Mouse (Mus musculus): ENCODE measurements around the gene Borcs5. TPM values are rescaled to one million over a fixed set of nuclear protein-coding genes. Genes with fewer than 3 reads are reported as not detected.

Gene Borcs5
- polyA plus RNA-seq, 1 experiment from 2014 or later = 15.8 TPM

GRCm38 (mm10) chr6:134722906-134723305 is 83.6 kb downstream of the Borcs5 start:
- H3K36me3 ChIP-seq = peaks cover 61% of the 10 kb centered on the region
- 89% methylated on average over 8 of the region's 8 CpGs for WGBS

GRCm38 (mm10) chr6:134723326-134723725 is 84.0 kb downstream of the Borcs5 start:
- Histone ChIP-seq H3K4me1 (no peaks in the 10 kb centered on the region), H3K27ac (no peak overlapping the region), H3K4me3 (replicated peaks) (no peak overlapping the region), H3K9ac (no peak overlapping the region), H3K4me2 (no peak overlapping the region), H3K36me3 (peaks cover 59% of the 10 kb centered on the region), H3K9me3 (replicated peaks) (no peaks in the 10 kb centered on the region), H3K27me3 (no peaks in the 10 kb centered on the region)
- WGBS = 93% methylated on average over 7 of the region's 7 CpGs
- no peak for ATAC-seq (replicated peaks; ENCODE audit: low FRiP score)

More at GRCm38 (mm10) chr6:134722906-134723305, 83.6 kb downstream of the Borcs5 start:
- Histone ChIP-seq H3K4me1 (no peaks in the 10 kb centered on the region), H3K4me3 (replicated peaks) (no peak overlapping the region), H3K27ac (no peak overlapping the region), H3K9ac (no peak overlapping the region), H3K9me3 (replicated peaks) (no peaks in the 10 kb centered on the region), H3K27me3 (no peaks in the 10 kb centered on the region), H3K4me2 (no peak overlapping the region)
- no peak for ATAC-seq (replicated peaks; ENCODE audit: low FRiP score)

- H3K36me3 ChIP-seq = peaks cover 54% of the 10 kb centered on the region
- H3K4me1 ChIP-seq = no peaks in the 10 kb centered on the region
- H3K4me3 ChIP-seq (replicated peaks) = no peak overlapping the region
- no peak overlapping the region for H3K27ac ChIP-seq
- 85% methylated on average over 9 of the region's 9 CpGs for WGBS
- H3K9me3 ChIP-seq (replicated peaks) = no peaks in the 10 kb centered on the region
- H3K27me3 ChIP-seq = no peaks in the 10 kb centered on the region
- no peak overlapping the region for H3K4me2 ChIP-seq
- no peak for ATAC-seq (replicated peaks; ENCODE audit: low FRiP score)
- H3K9ac ChIP-seq = no peak overlapping the region
These were observed 84.7 kb downstream of the Borcs5 start for GRCm38 (mm10) chr6:134723833-134724553.

GRCm38 (mm10) chr6:134725406-134725805 is 86.1 kb downstream of the Borcs5 start:
- peaks cover 40% of the 10 kb centered on the region for H3K36me3 ChIP-seq
- H3K4me1 ChIP-seq = no peaks in the 10 kb centered on the region
- no peak for ATAC-seq (replicated peaks; ENCODE audit: low FRiP score)
- no peak overlapping the region for H3K27ac ChIP-seq
- no peaks in the 10 kb centered on the region for H3K27me3 ChIP-seq
- H3K4me2 ChIP-seq = no peak overlapping the region
- H3K9me3 ChIP-seq (replicated peaks) = no peaks in the 10 kb centered on the region
- H3K4me3 ChIP-seq (replicated peaks) = no peak overlapping the region
- H3K9ac ChIP-seq = no peak overlapping the region

GRCm38 (mm10) chr6:134730978-134731377 is 91.7 kb downstream of the Borcs5 start:
- Histone ChIP-seq H3K27me3 (no peaks in the 10 kb centered on the region), H3K4me1 (no peaks in the 10 kb centered on the region), H3K9me3 (replicated peaks) (no peaks in the 10 kb centered on the region), H3K4me3 (replicated peaks) (no peak overlapping the region), H3K9ac (no peak overlapping the region), H3K27ac (no peak overlapping the region), H3K36me3 (peaks cover 9% of the 10 kb centered on the region; the same call in 1 of the 2 replicates), H3K4me2 (no peak overlapping the region)
- WGBS = 87% methylated on average over 3 of the region's 3 CpGs
- ATAC-seq (replicated peaks; ENCODE audit: low FRiP score) = no peak

- no peaks in the 10 kb centered on the region for H3K27me3 ChIP-seq
- no peak for ATAC-seq (replicated peaks; ENCODE audit: low FRiP score)
- 87% methylated on average over 8 of the region's 8 CpGs for WGBS
These were observed 93.5 kb downstream of the Borcs5 start for GRCm38 (mm10) chr6:134732813-134733212.

GRCm38 (mm10) chr6:134733800-134734221 is 94.5 kb downstream of the Borcs5 start:
- H3K4me1 ChIP-seq = no peaks in the 10 kb centered on the region
- no peak overlapping the region for H3K9ac ChIP-seq
- H3K4me3 ChIP-seq (replicated peaks) = no peak overlapping the region
- no peaks in the 10 kb centered on the region for H3K27me3 ChIP-seq
- H3K9me3 ChIP-seq (replicated peaks) = no peaks in the 10 kb centered on the region
- no peak overlapping the region for H3K4me2 ChIP-seq
- no peak overlapping the region for H3K27ac ChIP-seq
- no peak for ATAC-seq (replicated peaks; ENCODE audit: low FRiP score)
- 86% methylated on average over 5 of the region's 5 CpGs for WGBS
- peaks cover 18% of the 10 kb centered on the region for H3K36me3 ChIP-seq

More at GRCm38 (mm10) chr6:134732813-134733212, 93.5 kb downstream of the Borcs5 start:
- Histone ChIP-seq H3K9me3 (replicated peaks) (no peaks in the 10 kb centered on the region), H3K4me3 (replicated peaks) (no peak overlapping the region), H3K9ac (no peak overlapping the region), H3K27ac (no peak overlapping the region), H3K4me1 (no peaks in the 10 kb centered on the region), H3K36me3 (peaks cover 13% of the 10 kb centered on the region), H3K4me2 (no peak overlapping the region)

GRCm38 (mm10) chr6:134736853-134737252 is 97.5 kb downstream of the Borcs5 start:
- Histone ChIP-seq H3K4me2 (no peak overlapping the region), H3K36me3 (peaks cover 23% of the 10 kb centered on the region), H3K4me1 (no peaks in the 10 kb centered on the region), H3K27ac (no peak overlapping the region), H3K27me3 (no peaks in the 10 kb centered on the region), H3K9me3 (replicated peaks) (no peaks in the 10 kb centered on the region), H3K4me3 (replicated peaks) (no peak overlapping the region), H3K9ac (no peak overlapping the region)
- ATAC-seq (replicated peaks; ENCODE audit: low FRiP score) = no peak
- WGBS = 90% methylated on average over 3 of the region's 3 CpGs

- H3K9ac ChIP-seq = no peak overlapping the region
- no peaks in the 10 kb centered on the region for H3K9me3 ChIP-seq (replicated peaks)
- no peaks in the 10 kb centered on the region for H3K27me3 ChIP-seq
- no peak overlapping the region for H3K27ac ChIP-seq
- no peak for ATAC-seq (replicated peaks; ENCODE audit: low FRiP score)
- H3K4me2 ChIP-seq = no peak overlapping the region
- no peak overlapping the region for H3K4me3 ChIP-seq (replicated peaks)
- no peaks in the 10 kb centered on the region for H3K4me1 ChIP-seq
- peaks cover 7% of the 10 kb centered on the region for H3K36me3 ChIP-seq
These were observed 104.3 kb downstream of the Borcs5 start for GRCm38 (mm10) chr6:134743568-134743967.

GRCm38 (mm10) chr6:134745876-134746275 is 106.6 kb downstream of the Borcs5 start:
- 93% methylated on average over 7 of the region's 7 CpGs for WGBS
- H3K4me2 ChIP-seq = no peak overlapping the region
- H3K9ac ChIP-seq = no peak overlapping the region
- no peaks in the 10 kb centered on the region for H3K4me1 ChIP-seq
- H3K27ac ChIP-seq = no peak overlapping the region
- H3K9me3 ChIP-seq (replicated peaks) = no peaks in the 10 kb centered on the region
- H3K4me3 ChIP-seq (replicated peaks) = no peak overlapping the region
- H3K36me3 ChIP-seq = 0 out of 2 replicates have a peak, but pooled peaks cover 5% of the 10 kb centered on the region
- no peaks in the 10 kb centered on the region for H3K27me3 ChIP-seq
- no peak for ATAC-seq (replicated peaks; ENCODE audit: low FRiP score)

- no peak for ATAC-seq (replicated peaks; ENCODE audit: low FRiP score)
- no peak overlapping the region for H3K9ac ChIP-seq
- no peak overlapping the region for H3K4me3 ChIP-seq (replicated peaks)
- H3K4me1 ChIP-seq = no peaks in the 10 kb centered on the region
- 0 out of 2 replicates have a peak, but pooled peaks cover 10% of the 10 kb centered on the region for H3K36me3 ChIP-seq
- no peaks in the 10 kb centered on the region for H3K27me3 ChIP-seq
- no peaks in the 10 kb centered on the region for H3K9me3 ChIP-seq (replicated peaks)
- no peak overlapping the region for H3K4me2 ChIP-seq
- no peak overlapping the region for H3K27ac ChIP-seq
- 81% methylated on average over 3 of the region's 3 CpGs for WGBS
These were observed 108.8 kb downstream of the Borcs5 start for GRCm38 (mm10) chr6:134748126-134748525.

- 95% methylated on average over 4 of the region's 4 CpGs for WGBS
- no peak overlapping the region for H3K4me3 ChIP-seq (replicated peaks)
- H3K27ac ChIP-seq = no peak overlapping the region
- ATAC-seq (replicated peaks; ENCODE audit: low FRiP score) = no peak
- H3K27me3 ChIP-seq = no peaks in the 10 kb centered on the region
- H3K9ac ChIP-seq = no peak overlapping the region
- H3K4me2 ChIP-seq = no peak overlapping the region
- no peaks in the 10 kb centered on the region for H3K4me1 ChIP-seq
- peaks cover 27% of the 10 kb centered on the region for H3K36me3 ChIP-seq
- no peaks in the 10 kb centered on the region for H3K9me3 ChIP-seq (replicated peaks)
These were observed 111.8 kb downstream of the Borcs5 start for GRCm38 (mm10) chr6:134751087-134751486.
